Mouse (Mus musculus) thymus, postnatal 14 days (tissue): Measurements from ENCODE around the gene Tjp2.

ENCODE experiments used
- DNase-seq: peaks from one replicate; pipeline ENCODE4 v3.0.0; 2021

Gene Tjp2

DNA sequence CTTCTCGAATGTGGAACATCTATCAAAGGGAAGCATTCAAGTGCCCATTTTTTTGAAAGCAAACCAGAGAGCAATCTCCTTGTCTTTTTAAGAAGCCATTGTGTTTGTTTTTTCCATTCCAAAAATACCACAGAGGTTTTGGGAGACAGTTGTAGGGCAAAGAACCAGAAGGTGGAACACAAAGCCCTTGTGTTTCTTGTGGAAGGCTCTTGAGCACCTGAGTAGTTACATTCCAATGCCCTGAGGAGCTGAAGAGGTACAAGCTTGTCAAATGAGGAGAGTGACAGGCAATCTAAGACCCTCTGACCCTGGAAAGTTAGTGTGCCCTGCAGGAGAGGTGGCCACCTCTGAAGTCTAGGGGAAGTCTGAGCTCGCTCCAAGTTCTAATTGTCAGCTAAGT, 174.3 kb downstream of the Tjp2 start:
- no peak for DNase-seq

DNA sequence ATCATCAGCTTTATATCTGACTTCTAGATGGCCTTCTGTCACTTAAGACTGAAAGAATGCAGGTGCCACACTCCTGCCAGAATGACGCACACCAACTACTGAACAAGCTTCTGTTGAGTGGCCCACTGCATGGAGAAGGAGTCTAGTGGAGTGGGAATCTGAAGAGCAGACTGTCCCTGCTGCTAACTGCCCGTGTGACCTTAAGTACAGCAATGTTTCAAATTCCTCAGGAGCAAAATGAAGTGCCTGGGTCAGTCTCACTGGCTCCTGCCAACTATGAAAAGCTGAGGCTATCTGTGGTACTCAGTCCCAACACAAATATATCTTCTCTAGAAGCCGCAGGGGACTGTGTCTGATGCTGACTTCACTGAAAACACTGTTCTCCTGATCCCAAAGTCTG, 175.5 kb downstream of the Tjp2 start:
- no peak for DNase-seq

DNA sequence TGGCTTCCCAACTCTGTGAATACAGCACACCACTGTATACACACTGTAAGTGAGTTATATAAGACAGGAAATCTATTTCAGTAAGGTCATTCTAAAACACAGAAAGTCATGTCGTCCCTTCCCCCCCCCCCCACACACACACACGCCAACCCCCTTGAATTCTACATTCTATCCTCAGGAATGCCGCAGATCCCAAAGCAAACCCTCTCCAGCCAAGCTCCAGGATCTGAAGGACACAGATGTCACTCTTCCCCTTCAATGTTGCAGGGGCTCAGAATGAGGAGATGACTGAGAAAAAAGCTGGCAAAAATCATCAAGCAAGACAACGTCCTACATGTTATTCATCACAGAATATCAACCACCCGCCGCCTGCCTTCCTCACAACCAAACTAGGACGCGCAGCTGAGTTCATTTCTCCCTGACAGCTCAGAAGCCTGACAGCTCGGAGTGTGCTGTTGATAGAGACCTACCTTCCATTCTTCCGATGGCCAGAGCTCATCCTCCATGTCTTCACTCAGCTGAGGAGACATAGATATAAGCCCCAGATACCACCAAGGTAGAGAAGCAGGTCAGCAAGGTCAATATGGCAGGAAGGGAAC, 178.3 kb downstream of the Tjp2 start:
- DNase-seq = no peak
